Comparison of ENCODE assay signal across 8 mouse cellular contexts in the genomic region with DNA sequence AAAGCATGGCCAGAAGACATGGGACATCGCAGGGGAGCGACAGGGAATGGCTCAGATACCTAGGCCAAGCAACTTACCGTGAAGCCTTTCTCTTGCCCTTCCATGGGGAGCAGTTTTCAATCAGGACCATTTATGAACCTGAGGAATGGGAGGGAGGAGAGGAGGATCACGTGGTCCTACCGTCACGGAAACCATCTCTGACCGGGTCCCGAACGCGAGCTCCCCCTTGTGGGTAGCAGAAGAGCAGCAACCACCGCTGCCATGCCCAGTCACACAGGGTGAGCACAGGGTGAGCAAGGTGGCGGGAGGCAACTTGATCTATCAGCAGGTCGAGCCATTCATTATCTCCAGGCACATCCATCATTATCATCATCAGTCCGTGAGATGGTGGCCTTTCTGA. TPM values are rescaled to one million over a fixed set of nuclear protein-coding genes. Genes with fewer than 3 reads are reported as not detected.
DNase-seq lines count a peak whose midpoint lies in the region; ATAC-seq and TF ChIP-seq lines count a peak whose summit lies in the region.

No protein-coding gene starts in this region.

- H3K27me3 ChIP-seq in heart, postnatal 0 days (ENCODE audit: control insufficient read depth, insufficient read depth, low read length) = no peaks in the 10 kb centered on the region
- peaks cover 26% of the 10 kb centered on the region for H3K27me3 ChIP-seq in heart, embryonic 10.5 days (ENCODE audit: insufficient read depth, poor library complexity, severe bottlenecking)
- no peaks in the 10 kb centered on the region for H3K27me3 ChIP-seq in liver, embryonic 14.5 days (ENCODE audit: control insufficient read depth, insufficient read depth, low read length)

- no peaks in the 10 kb centered on the region for H3K36me3 ChIP-seq in heart, postnatal 0 days (replicated peaks; ENCODE audit: control insufficient read depth, insufficient read depth, low read length)
- H3K36me3 ChIP-seq in heart, embryonic 10.5 days = no peaks in the 10 kb centered on the region
- no peaks in the 10 kb centered on the region for H3K36me3 ChIP-seq in liver, embryonic 14.5 days (replicated peaks; ENCODE audit: control insufficient read depth, insufficient read depth, low read depth)

- no peak overlapping the region for H3K4me3 ChIP-seq in heart, postnatal 0 days (ENCODE audit: low read depth, low read length)
- H3K4me3 ChIP-seq in heart, embryonic 10.5 days = no peak overlapping the region
- no peak overlapping the region for H3K4me3 ChIP-seq in liver, embryonic 14.5 days (ENCODE audit: insufficient read depth in 1 of 2, low read depth in 2 of 2, low read length in 2 of 2)

- WGBS in heart, postnatal 0 days = 20% methylated on average over 14 of the region's 14 CpGs
- WGBS in heart, embryonic 10.5 days = 17% methylated on average over 14 of the region's 14 CpGs
- 10% methylated on average over 14 of the region's 14 CpGs for WGBS in liver, embryonic 14.5 days (ENCODE audit: insufficient replicate concordance)

- peak; percentile 40 for DNase-seq in heart, postnatal 0 days (ENCODE audit: low spot score)
- DNase-seq in heart, embryonic 10.5 days (ENCODE audit: low spot score) = no peak
- peak; percentile 59 to 64 for DNase-seq in CD8-positive naive resting alpha-beta T cell, adult 2 months (ENCODE audit: low read depth in 2 of 2, low spot score in 2 of 2)
- DNase-seq in c-Kit-positive CD71-negative TER-119-negative erythroid progenitor cells, embryonic 14.5 days (ENCODE audit: low read depth) = peak; percentile 24
- peak; percentile 57 for DNase-seq in gastrocnemius, postnatal 14 days
- DNase-seq in liver, embryonic 14.5 days (ENCODE audit: low read depth in 3 of 3, low spot score in 3 of 3) = peak in 2 of 3 experiments; percentile 13 to 14
- DNase-seq in ovary, postnatal 14 days (ENCODE audit: low spot score) = peak; percentile 52
- DNase-seq in urinary bladder, postnatal 36 days (ENCODE audit: low spot score in 2 of 2) = peak; percentile 35 to 40

- no peak overlapping the region for H3K9ac ChIP-seq in heart, postnatal 0 days (replicated peaks; ENCODE audit: low read depth, low read length)
- no peak overlapping the region for H3K9ac ChIP-seq in liver, embryonic 14.5 days (replicated peaks)

- ATAC-seq in heart, postnatal 0 days (ENCODE audit: insufficient read depth, low read depth) = peak; percentile 44; the same call in 1 of the 2 replicates
- peak; percentile 60; the same call in 1 of the 2 replicates for ATAC-seq in liver, embryonic 14.5 days (ENCODE audit: insufficient read depth)

- TF ChIP-seq CTCF in heart, postnatal 0 days (IDR thresholded peaks at IDR 0.05; ENCODE audit: low read depth) = peak; percentile 62
- peak; percentile 97 for TF ChIP-seq CTCF in liver, embryonic 14.5 days (IDR thresholded peaks at IDR 0.05; ENCODE audit: low read depth)

- intact Hi-C loops in gastrocnemius, postnatal 14 days (cut with DNase I; ENCODE audit: low total_unique reads) = loop anchor here (5.0 to 10.0 kb wide), 2 partner anchors 71 to 169 kb away; no protein-coding TSS in a partner anchor

- H3K9me3 ChIP-seq in heart, postnatal 0 days (replicated peaks; ENCODE audit: control insufficient read depth, low read length) = no peaks in the 10 kb centered on the region
- H3K9me3 ChIP-seq in heart, embryonic 10.5 days = no peaks in the 10 kb centered on the region
- no peaks in the 10 kb centered on the region for H3K9me3 ChIP-seq in liver, embryonic 14.5 days (ENCODE audit: control insufficient read depth, low read length)

- H3K4me1 ChIP-seq in heart, postnatal 0 days (ENCODE audit: control insufficient read depth, insufficient read depth) = no peaks in the 10 kb centered on the region
- H3K4me1 ChIP-seq in heart, embryonic 10.5 days = no peaks in the 10 kb centered on the region
- 0 out of 4 replicates have a peak, but pooled peaks cover 0 to 5% of the 10 kb centered on the region in 2 experiments for H3K4me1 ChIP-seq in liver, embryonic 14.5 days (replicated peaks; ENCODE audit: control insufficient read depth in 2 of 2, insufficient read depth in 2 of 2, low read length in 1 of 2)

- no peak overlapping the region for H3K4me2 ChIP-seq in heart, postnatal 0 days (ENCODE audit: low read depth, low read length)
- H3K4me2 ChIP-seq in liver, embryonic 14.5 days (ENCODE audit: low read depth) = peak overlapping the region; percentile 18; the same call in 1 of the 2 replicates

- no peak for TF ChIP-seq EP300 in heart, postnatal 0 days (IDR thresholded peaks at IDR 0.05; ENCODE audit: low read depth)
- no peak for TF ChIP-seq EP300 in liver, embryonic 14.5 days (IDR thresholded peaks at IDR 0.05; ENCODE audit: low read depth)

- H3K27ac ChIP-seq in heart, postnatal 0 days (ENCODE audit: low read depth) = no peak overlapping the region
- H3K27ac ChIP-seq in heart, embryonic 10.5 days = no peak overlapping the region
- H3K27ac ChIP-seq in liver, embryonic 14.5 days = no peak overlapping the region

RNA-seq across cellular contexts. Expression of a gene that starts 56.5 kb away (rescaled TPM):
- 6.4 and 6.8 TPM in 2 replicates for total RNA-seq in heart, postnatal 0 days (2014; rRNA removed; ENCODE audit: low replicate concordance)
- 8.2 and 9.9 TPM in 2 replicates for polyA plus RNA-seq in heart, postnatal 0 days (2015; fragmentation: Nextera tagmentation; extraction: Ambion mirVana)
- polyA plus RNA-seq in heart, embryonic 10.5 days (2016; fragmentation: Nextera tagmentation; extraction: Ambion mirVana) = 18.2 and 19.0 TPM in 2 replicates
- 1 to 10 TPM; 5.5 to 6.2 TPM for total RNA-seq in gastrocnemius, postnatal 14 days (2021)
- polyA plus RNA-seq in liver, embryonic 14.5 days (2012; rRNA removed) = 3.8 and 7.6 TPM in 2 replicates
- polyA plus RNA-seq in liver, embryonic 14.5 days (2014; fragmentation: Nextera tagmentation; extraction: Ambion mirVana) = 10.1 TPM in 2 replicates
